Mouse (Mus musculus): ENCODE measurements around the gene Adam19. TPM values are rescaled to one million over a fixed set of nuclear protein-coding genes. Genes with fewer than 3 reads are reported as not detected.
"Not testable (repeated sequence)": the region's sequence is repeated elsewhere in the genome, so short reads cannot be mapped to it uniquely, and the experiment has no call there.

Gene Adam19
- polyA plus RNA-seq, 1 experiment from 2014 or later, result 12.6 TPM

DNA sequence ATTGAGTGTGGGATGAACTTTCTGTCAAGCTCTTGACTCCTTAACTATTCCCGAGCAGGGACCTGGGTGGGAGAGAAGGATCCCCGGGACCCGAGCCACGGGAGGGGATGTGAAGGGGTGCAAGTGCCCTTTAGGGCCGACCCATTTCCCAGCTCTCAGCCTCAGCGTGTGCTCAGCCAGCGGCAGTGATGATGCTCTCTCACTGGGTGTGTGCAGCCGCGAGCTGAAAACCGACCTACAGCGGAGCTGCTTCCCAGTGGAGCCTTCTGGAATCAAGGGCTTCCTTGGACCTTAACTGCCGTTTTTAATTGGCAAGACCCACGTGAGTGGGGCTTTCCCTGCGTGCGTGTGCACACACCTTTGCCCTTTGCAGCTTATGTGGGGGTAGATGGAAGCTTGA, 16.9 kb upstream of the Adam19 start:
- Histone ChIP-seq H3K4me2 (no peak overlapping the region), H3K4me3 (no peak overlapping the region), H3K4me1 (replicated peaks) (no peaks in the 10 kb centered on the region), H3K36me3 (no peaks in the 10 kb centered on the region), H3K27me3 (no peaks in the 10 kb centered on the region), H3K9ac (no peak overlapping the region), H3K27ac (replicated peaks) (no peak overlapping the region), H3K9me3 (no peaks in the 10 kb centered on the region)
- no peak for ATAC-seq (ENCODE audit: low FRiP score, low read depth)
- 79% methylated on average over 15 of the region's 15 CpGs for WGBS

DNA sequence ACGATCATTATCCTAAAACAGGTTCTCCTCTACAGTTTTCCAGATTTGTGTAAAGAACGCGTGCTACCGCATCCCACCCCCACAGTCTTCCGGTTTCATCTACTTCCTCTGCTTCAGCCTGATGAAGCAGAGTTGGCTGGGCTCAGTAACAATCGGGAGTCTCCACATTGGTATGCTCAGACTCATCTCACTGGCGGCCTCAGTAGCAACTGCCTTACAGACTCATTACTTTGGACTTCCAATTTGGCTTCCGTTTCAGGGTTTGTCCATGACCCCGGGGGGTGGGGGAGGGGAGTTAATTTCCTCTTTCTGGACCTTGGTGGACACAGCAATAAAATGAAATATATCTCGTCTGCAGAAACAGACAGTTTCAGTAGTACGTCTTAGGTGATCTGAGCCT, 16.5 kb upstream of the Adam19 start:
- WGBS, result 71% methylated on average over 11 of the region's 11 CpGs
- Histone ChIP-seq H3K4me1 (replicated peaks) (no peaks in the 10 kb centered on the region), H3K9ac (no peak overlapping the region), H3K27me3 (no peaks in the 10 kb centered on the region), H3K9me3 (no peaks in the 10 kb centered on the region), H3K27ac (replicated peaks) (no peak overlapping the region), H3K4me2 (no peak overlapping the region), H3K4me3 (no peak overlapping the region), H3K36me3 (no peaks in the 10 kb centered on the region)
- ATAC-seq (ENCODE audit: low FRiP score, low read depth), result no peak

DNA sequence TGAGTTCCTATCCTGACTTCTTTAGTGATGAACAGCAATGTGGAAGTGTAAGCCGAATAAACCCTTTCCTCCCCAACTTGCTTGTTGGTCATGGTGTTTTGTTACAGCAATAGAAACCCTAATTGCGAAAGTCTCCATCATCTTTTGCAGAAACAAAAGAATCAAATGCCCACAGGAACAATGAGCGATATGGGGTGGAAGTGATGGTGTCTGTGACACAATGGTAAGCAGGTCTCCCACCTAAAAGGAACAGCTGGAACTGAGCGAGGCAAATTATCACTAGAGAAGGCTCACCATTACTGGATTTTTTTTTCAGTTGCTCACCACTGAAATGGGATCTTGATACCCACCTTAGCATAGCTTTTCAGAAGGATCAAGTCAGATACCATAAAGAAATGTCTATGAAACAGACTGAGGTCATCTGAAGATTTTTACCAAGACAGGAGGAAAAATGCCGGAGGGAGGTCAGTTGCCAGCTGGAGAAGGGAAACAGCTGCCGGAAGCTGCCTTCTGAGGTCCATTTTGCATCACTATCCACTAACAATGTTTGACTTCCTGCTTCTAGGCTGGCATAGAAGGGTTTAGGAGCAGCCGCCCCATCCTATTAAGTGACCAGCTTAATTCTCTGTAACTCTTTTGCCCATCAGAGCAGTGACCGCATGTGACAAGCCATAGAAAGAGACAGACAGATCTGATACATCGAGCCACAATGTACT, 14.8 kb upstream of the Adam19 start:
- ATAC-seq (ENCODE audit: low FRiP score, low read depth), result no peak
- no peaks in the 10 kb centered on the region for H3K4me1 ChIP-seq (replicated peaks)
- H3K4me3 ChIP-seq, result no peak overlapping the region
- H3K27ac ChIP-seq (replicated peaks), result no peak overlapping the region
- H3K36me3 ChIP-seq, result no peaks in the 10 kb centered on the region
- 89% methylated on average over 9 of the region's 9 CpGs for WGBS
- H3K27me3 ChIP-seq, result no peaks in the 10 kb centered on the region
- H3K9me3 ChIP-seq, result no peaks in the 10 kb centered on the region
- no peak overlapping the region for H3K4me2 ChIP-seq
- no peak overlapping the region for H3K9ac ChIP-seq

DNA sequence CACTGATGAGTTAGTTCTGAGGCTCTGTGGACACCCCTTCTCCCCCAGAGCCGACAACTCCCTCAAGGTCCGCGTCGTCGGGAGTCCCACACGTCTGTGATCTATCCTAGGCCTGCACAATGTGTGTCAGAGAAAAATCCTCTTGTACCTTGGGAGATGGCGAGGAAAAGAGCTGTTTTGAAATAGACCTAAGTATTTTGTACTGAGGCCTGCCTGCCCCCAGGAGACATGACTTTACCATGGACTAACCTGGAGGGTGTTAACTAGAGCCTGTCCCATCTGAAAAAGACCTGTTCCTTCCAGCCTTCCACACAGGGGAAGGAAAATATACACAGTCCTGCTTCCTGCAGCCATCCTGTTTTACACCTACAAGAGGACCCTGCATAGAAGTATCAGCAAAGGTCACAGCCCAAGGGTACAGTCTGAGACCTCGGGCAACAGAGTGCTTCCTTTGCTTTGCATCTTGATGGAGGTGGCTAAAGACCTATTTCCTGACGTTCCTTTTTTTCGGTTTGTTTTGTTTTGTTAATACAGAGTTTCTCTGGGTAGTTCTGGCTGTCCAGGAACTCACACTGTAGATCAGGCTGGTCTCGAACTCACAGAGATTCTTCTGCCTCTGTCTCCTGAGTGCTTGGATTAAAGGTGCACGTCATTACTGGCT, 14.1 kb upstream of the Adam19 start:
- H3K4me3 ChIP-seq, result no peak overlapping the region
- no peak overlapping the region for H3K9ac ChIP-seq
- no peak for ATAC-seq (ENCODE audit: low FRiP score, low read depth)
- no peaks in the 10 kb centered on the region for H3K9me3 ChIP-seq
- no peaks in the 10 kb centered on the region for H3K36me3 ChIP-seq
- 84% methylated on average over 12 of the region's 12 CpGs for WGBS
- H3K4me1 ChIP-seq (replicated peaks), result no peaks in the 10 kb centered on the region
- no peaks in the 10 kb centered on the region for H3K27me3 ChIP-seq
- no peak overlapping the region for H3K27ac ChIP-seq (replicated peaks)
- no peak overlapping the region for H3K4me2 ChIP-seq

DNA sequence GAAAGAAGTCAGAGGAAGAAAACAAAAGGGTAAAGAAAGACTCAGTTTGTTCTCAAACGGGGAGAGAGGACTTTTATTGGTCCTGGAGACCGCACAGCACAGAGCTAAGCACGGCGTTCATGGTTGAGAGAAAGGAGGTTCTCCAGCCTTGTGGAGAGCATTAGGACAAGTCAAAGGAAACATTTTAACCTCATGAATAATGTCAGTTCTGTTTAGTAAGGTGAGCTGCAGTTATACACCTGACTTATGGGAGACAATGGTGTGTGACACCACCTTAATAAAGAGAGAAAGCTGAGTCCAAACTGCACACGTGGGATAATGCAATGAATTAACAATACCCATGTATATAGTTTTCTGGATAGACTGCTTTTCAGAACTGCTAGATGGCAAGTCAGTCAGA, 11.0 kb upstream of the Adam19 start:
- Histone ChIP-seq H3K27ac (replicated peaks) (no peak overlapping the region), H3K4me1 (replicated peaks) (no peaks in the 10 kb centered on the region), H3K4me3 (no peak overlapping the region), H3K36me3 (no peaks in the 10 kb centered on the region), H3K27me3 (no peaks in the 10 kb centered on the region), H3K4me2 (no peak overlapping the region), H3K9me3 (no peaks in the 10 kb centered on the region), H3K9ac (no peak overlapping the region)
- no peak for ATAC-seq (ENCODE audit: low FRiP score, low read depth)
- WGBS, result 88% methylated on average over 5 of the region's 5 CpGs

DNA sequence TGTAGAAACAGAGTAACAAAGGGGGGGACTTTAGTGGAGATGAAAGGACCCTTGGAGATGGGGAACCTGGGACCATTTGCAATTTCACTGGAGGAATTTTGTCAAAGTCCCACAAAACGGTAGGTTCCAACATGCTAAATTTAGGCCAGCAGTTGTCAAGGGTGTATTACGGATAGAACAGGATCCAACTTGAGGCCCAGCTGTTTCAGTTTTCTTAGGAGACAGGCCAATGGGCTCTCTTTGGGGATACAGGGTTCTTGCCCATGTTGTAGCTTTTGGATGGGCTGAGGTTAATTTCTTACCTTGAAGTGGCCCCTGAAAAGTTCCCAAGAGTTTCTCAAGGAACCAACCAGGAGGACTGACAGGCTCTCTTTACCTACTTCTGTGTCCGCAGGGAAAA, 8.5 kb upstream of the Adam19 start:
- Histone ChIP-seq H3K4me3 (no peak overlapping the region), H3K27me3 (no peaks in the 10 kb centered on the region), H3K36me3 (no peaks in the 10 kb centered on the region), H3K9me3 (no peaks in the 10 kb centered on the region), H3K9ac (no peak overlapping the region), H3K4me2 (no peak overlapping the region), H3K27ac (replicated peaks) (no peak overlapping the region), H3K4me1 (replicated peaks) (no peaks in the 10 kb centered on the region)
- WGBS, result 90% methylated on average over 3 of the region's 3 CpGs
- no peak for ATAC-seq (ENCODE audit: low FRiP score, low read depth)

DNA sequence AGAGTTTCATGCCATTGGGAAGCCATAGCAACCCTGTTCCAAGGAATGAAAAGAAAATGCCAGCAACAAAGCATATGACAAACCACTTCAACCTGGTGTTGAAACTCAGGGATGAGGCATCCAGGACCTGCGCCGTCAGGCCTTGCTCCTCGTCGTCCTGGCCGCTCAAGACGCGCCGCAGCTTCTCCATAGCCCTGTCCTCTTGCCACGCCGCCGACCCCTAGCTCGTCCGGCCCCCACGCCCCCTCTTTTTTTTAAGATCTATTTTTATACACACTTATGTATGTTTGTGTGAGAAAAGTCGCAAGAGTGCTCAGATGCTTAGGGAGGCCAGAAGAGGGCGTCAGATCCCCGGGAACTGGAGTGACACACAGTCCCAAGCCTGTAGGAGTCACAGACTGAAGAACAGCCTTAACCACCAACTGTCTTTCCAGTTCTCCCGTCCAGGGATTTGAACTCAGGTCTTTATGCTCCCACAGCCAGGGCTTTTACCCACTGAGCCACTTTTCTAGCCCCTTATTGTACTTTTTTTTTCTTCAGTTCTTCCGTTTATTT, 3.6 kb upstream of the Adam19 start, which contains the start of gene Gm12166:
Gene Gm12166, minus strand, starts transcription at position 217 of the 555 bp plus-strand sequence.
- H3K4me3 ChIP-seq; H3K27me3 ChIP-seq; H3K36me3 ChIP-seq; H3K4me2 ChIP-seq; H3K9ac ChIP-seq; H3K27ac ChIP-seq (replicated peaks); ATAC-seq (ENCODE audit: low FRiP score, low read depth); H3K9me3 ChIP-seq: not testable (repeated sequence)
- H3K4me1 ChIP-seq (replicated peaks), result peaks cover 17% of the 10 kb centered on the region
- WGBS, result 22% methylated on average over 19 of the region's 19 CpGs

DNA sequence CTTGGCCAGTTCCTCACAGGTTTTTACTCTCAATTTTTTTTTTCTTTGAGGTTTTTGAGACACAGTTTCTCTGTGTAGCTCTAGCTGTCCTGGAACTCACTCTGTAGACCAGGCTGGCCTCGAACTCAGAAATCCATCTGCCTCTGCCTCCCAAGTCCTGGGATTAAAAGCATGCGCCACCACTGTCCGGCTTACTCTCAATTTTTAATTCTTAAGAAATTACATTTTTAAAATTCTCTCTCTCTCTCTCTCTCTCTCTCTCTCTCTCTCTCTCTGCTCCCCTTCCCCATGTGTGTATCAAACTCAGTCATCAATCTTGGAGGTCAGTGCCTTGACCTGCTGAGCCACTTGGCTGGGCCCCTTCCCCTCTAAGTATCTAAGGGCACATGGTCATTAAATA, 2.3 kb upstream of the Adam19 start:
- not testable (repeated sequence) for ATAC-seq (ENCODE audit: low FRiP score, low read depth); H3K36me3 ChIP-seq; H3K4me2 ChIP-seq; H3K9ac ChIP-seq; H3K4me3 ChIP-seq; H3K9me3 ChIP-seq; H3K27me3 ChIP-seq; H3K27ac ChIP-seq (replicated peaks)
- 96% methylated on average over 3 of the region's 3 CpGs for WGBS
- peaks cover 28% of the 10 kb centered on the region for H3K4me1 ChIP-seq (replicated peaks)

DNA sequence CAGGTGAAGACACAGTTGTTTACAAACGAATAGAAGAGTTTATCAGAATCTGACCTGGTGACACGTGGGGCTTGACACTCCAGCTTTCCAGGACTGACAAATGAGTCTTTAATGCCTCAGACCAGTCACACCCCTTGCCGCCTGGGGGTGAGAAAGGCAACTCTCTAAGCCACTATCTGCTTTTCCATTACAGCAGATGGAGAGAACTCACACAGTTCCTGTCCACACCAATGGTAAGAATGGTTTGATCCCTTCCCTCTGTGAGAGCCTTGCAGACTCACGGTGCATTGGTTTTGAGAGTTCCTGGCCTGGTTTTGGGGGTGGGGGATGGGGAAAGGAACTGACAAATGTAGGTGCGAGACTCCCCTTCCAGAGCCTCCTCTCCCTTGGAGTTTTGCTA, 1.5 kb upstream of the Adam19 start:
- Histone ChIP-seq H3K9ac (no peak overlapping the region), H3K27me3 (no peaks in the 10 kb centered on the region), H3K4me1 (replicated peaks) (peaks cover 28% of the 10 kb centered on the region), H3K4me2 (no peak overlapping the region), H3K4me3 (no peak overlapping the region), H3K27ac (replicated peaks) (no peak overlapping the region), H3K9me3 (no peaks in the 10 kb centered on the region), H3K36me3 (no peaks in the 10 kb centered on the region)
- ATAC-seq (ENCODE audit: low FRiP score, low read depth), result no peak
- WGBS, result 50% methylated on average over 5 of the region's 5 CpGs

DNA sequence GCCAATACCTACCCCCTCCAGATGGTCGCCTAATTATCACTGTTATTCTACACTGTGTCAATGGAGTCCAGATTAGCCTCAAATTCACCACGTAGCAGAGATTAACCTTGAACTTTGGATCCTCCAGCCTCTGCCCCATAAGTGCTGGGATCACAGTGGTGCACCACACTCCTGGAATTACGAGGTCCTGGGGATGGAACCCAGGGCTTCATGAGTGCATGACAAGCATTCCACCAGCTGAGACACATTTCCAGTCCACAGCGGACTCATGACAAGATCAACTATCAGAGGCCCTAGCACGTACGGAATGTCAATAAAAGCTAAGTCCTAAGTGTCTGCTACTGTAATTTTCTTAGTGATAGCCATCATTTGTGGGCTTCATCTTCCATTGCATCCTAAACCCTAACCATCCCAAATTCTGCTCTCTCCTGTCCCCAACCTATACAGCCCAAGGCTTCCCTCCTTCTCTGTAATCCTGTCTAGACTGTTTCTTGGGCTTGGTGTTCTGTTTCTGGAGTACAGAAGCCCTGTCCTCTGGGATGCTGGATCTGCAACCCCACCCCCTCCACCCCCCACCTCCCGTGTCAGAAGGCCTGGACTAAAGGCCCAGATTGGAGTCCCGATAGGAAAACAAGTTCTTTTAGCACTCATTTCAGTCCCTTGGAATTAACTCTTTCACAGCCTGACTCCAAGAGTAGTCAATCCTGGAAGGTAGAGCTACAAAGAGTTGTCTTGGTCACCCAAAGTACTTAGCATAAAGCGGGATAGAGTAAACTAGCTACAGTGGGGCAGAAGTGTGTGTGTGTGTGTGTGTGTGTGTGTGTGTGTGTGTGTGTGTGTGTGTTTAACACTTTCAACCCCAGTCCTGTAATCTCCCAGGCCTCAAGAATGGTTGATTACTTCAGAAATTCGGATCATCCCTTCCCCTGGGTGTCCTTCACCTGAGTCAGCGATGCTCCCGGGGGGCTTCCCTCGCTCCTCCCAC, 589 bp upstream of the Adam19 start:
- Histone ChIP-seq H3K36me3 (no peaks in the 10 kb centered on the region), H3K4me3 (peak overlapping the region; percentile 84), H3K9ac (peak overlapping the region; percentile 85), H3K4me1 (replicated peaks) (peaks cover 28% of the 10 kb centered on the region), H3K4me2 (peak overlapping the region; percentile 83), H3K9me3 (no peaks in the 10 kb centered on the region), H3K27ac (replicated peaks) (peak overlapping the region; percentile 90), H3K27me3 (no peaks in the 10 kb centered on the region)
- peak; percentile 17; the same call in 1 of the 2 replicates for ATAC-seq (ENCODE audit: low FRiP score, low read depth)
- 26% methylated on average over 13 of the region's 13 CpGs for WGBS

DNA sequence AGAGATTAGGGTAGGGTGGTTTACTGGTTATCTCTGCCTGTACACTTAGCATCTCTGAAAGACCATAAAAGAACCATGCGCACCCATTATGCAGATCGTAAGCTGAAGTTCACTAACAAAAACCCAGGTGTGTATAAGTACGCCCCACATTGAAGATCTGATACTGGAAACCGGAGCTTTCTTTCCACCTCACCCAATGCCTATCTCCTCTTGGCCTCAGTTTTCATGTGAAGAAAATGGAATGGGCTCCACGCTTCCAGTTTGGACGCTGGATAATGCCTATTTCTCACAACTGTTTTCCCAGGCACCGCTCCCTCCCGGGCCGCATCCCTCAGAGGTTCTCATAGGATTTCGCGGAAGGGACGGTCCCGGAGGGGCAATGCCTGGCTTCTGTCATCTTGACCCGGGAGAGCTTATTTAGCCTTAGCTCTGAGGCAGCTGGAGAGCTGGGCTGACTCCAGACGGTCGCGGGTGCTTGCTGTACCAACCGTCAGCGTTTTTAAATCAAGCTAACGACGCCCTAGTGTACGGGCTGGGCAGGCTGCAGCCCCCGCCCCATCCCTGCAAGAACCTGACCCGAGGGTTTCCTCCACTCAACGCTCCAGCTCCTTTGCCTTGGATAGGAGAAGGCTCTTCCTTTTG, 1.1 kb downstream of the Adam19 start:
- Histone ChIP-seq H3K36me3 (0 out of 2 replicates have a peak, but pooled peaks cover 1% of the 10 kb centered on the region), H3K4me3 (peak overlapping the region; percentile 84), H3K27me3 (no peaks in the 10 kb centered on the region), H3K4me2 (peak overlapping the region; percentile 83), H3K9me3 (no peaks in the 10 kb centered on the region), H3K27ac (replicated peaks) (peak overlapping the region; percentile 90), H3K4me1 (replicated peaks) (peaks cover 28% of the 10 kb centered on the region), H3K9ac (peak overlapping the region; percentile 85)
- peak; percentile 21 for ATAC-seq (ENCODE audit: low FRiP score, low read depth)
- WGBS, result 3% methylated on average over 25 of the region's 25 CpGs

Data from hindbrain, embryonic 15.5 days (tissue).